Mouse (Mus musculus): ENCODE data around the gene Thoc2.
"Not testable (repeated sequence)": the region's sequence is repeated elsewhere in the genome, so short reads cannot be mapped to it uniquely, and the experiment has no call there.

Gene Thoc2

DNA sequence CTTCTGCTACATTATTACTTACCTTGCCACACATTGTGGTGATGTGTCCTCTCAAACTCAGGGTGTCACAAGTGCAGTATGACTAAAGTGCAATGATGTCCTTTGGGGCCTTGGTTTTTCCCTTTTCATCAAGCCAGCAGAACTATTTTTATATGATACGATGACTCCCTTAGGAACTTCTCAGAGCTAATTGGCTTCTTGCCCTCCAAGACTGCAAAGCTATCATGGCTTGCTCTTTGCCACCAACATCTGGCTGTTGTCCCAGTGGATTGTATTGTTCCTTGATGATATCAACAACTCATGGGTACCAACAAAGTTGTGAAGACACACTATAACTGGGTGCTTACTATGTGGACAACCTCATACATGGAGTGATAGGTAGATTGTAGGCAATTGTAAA lies at the start of gene Thoc2:
Gene Thoc2, minus strand, starts transcription at position 101 of the 400 bp plus-strand sequence.
- no peak for DNase-seq (ENCODE audit: low spot score)

GRCm38 (mm10) chrX:41970096-41970495 lies 49.6 kb upstream of the Thoc2 start:
- no peak for DNase-seq (ENCODE audit: low spot score)

GRCm38 (mm10) chrX:41969341-41969740 lies 48.9 kb upstream of the Thoc2 start:
- no peak for DNase-seq (ENCODE audit: low spot score)

DNA sequence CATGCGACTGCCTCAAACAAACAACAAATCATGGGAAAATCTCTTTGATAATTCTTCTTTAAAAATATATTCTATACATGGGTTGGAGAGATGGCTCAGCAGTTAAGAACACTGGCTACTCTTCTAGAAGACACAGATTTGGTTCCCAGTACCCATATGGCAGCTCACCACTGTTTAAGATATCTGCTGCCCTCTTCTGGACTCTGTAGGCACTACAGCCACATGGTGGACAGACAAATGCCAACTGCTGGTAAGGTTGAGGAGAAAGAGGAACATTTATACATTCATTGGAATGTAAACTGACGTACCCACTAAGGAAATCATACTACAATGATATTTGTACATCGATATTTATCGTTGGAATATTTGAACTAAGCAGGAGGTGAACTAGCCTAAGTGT lies 36.7 kb upstream of the Thoc2 start:
- DNase-seq (ENCODE audit: low spot score), result no peak

GRCm38 (mm10) chrX:41941840-41942239 lies 21.4 kb upstream of the Thoc2 start:
- DNase-seq (ENCODE audit: low spot score), result no peak

DNA sequence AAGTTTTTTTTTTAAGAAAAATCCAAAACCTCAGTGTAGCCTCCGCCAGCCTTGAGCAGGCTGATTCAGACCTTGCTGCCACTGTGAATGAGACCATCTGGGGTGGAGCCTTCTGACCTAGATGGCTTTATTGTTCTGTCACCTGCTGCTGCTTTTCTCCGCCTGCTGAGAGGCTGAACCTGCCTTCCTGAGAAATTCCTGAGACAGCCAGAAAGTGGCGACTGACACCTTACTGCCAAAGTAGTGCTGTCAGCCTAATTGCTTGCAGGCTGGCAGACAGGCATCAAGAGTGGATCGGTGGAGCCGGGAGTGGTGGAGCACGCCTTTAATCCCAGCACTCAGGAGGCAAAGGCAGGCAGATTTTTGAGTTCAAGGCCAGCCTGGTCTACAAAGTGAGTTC lies 11.3 kb upstream of the Thoc2 start:
- not testable (repeated sequence) for DNase-seq (ENCODE audit: low spot score)

DNA sequence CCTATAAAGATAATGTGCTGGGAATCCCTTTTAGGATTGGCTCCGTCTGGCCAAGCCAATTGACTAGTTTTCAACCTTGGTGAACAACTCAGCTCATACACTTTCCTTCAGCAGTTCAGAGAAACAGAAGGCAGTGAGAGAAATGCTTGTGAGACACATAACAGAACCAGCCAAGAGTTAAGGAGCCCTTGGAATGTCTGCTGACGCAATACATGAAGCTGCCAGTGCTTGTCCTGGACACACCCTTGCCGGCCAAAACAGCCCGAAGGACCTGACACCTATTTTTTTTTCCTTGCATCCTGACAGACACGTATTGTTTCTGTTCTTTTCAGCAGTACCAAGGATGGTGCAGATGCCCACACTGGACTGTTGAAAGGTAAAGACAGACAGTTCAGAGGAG lies 4.2 kb upstream of the Thoc2 start:
- no peak for DNase-seq (ENCODE audit: low spot score)

GRCm38 (mm10) chrX:41912061-41912401 lies 8.4 kb downstream of the Thoc2 start:
- no peak for DNase-seq (ENCODE audit: low spot score)

DNA sequence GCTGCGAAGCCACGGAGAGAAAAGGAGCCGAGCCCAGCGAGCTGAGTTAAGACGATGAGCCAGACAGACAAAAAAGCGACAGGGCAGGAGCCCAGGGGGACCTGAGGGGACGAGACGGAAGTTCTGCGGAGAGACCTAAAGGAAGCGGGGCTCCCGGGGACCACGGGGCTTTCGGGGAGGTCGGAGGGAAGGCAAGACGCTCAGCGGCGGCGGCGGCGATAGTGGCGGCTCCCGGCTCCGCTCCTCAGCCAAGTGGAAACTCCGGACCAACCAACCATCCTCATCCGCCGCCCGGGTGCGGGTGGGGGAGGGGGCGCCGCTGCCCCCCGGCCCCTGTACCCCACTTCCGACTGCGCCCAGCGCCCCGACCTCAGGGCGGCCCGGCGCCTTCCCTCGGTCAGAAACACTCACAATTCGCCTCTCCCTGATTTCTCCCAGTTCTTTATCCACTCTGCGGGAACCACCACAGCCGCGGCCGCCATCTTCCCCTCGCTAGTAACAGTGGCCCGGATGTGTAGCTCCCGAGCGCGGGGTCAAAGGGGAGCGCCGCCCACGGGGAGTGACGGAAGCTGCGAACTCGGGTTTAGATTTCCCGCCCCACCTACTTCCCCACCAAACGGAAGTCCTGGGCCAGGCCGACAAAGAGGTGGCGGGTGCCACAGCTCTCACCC lies 8.9 kb downstream of the Thoc2 start:
- DNase-seq (ENCODE audit: low spot score), result peak; percentile 88

GRCm38 (mm10) chrX:41910981-41911380 lies 9.5 kb downstream of the Thoc2 start:
- peak; percentile 28 for DNase-seq (ENCODE audit: low spot score)

DNA sequence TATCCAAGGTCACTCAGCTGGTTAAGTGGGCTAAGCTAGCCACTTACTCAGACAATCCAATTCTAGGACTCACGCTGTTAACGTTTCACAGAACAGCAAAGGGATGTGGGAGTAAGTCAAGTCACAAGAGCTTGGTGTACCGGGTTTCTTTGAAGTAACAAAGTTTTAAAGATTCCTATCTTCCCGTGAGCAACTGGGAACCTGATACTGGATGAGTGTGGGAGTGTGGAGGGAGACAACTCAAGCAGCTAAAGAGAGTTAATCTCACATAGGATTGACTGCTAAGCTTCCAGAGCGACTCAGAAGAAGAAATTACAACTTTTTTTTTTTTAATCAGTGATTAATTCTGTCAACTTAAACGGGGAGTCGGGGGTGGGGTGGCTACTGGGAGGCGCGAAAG lies 10.0 kb downstream of the Thoc2 start:
- peak; percentile 15 for DNase-seq (ENCODE audit: low spot score)

- no peak for DNase-seq (ENCODE audit: low spot score)
Measured at GRCm38 (mm10) chrX:41884759-41885505, 35.5 kb downstream of the Thoc2 start.

DNA sequence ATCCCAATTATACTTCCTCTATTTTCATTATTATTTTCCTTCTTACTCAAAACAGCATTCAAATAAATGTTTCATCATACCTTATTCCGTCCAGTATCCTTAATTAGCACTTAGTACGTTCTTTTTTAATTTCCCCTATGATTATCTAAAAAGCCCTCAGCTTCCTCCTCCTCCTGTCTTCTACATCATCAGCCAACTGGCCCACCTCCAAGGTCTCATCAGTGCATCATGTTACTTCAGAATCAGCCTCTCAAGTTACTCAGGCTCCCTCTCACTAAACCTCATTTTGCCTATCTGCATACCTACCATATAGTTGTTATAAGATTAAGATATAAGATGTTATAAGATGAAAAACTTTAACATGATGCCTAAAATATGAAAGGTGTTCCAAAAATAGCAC lies 43.9 kb downstream of the Thoc2 start:
- DNase-seq (ENCODE audit: low spot score), result no peak

- no peak for DNase-seq (ENCODE audit: low spot score)
Measured at GRCm38 (mm10) chrX:41837823-41838222, 82.7 kb downstream of the Thoc2 start.

- no peak for DNase-seq (ENCODE audit: low spot score)
Measured at GRCm38 (mm10) chrX:41805592-41805991, 114.9 kb downstream of the Thoc2 start.

DNA sequence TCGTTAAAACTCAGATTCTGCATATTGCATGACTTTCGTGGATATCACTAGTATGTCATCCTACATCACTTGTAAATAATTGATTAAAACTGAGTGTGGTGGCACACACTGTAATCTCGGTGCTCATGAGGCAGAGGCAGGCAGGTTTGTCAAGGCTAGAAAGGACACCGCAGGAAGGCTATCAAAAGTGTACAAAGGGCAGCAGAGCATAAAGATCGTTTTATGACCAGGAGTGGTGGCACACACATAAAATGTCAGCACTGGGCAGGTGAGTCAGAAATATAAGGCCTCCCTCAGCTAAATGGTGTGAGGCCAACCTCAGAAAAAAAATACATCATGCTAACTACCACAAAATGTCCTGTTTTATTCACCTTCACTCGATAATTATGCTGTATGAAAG lies 127.2 kb downstream of the Thoc2 start:
- DNase-seq (ENCODE audit: low spot score), result no peak
